Mouse (Mus musculus) liver, adult 2 months (tissue): ENCODE data around the gene Helz2.

Source experiments
- CTCF ChIP-seq: fragments of 200-500 bp; IDR thresholded peaks from 2 replicates; pipeline ENCODE4 v1.5.1; 2011; ENCODE audit warnings: low read depth, low read length, control low read depth
- POLR2A ChIP-seq: fragments of 200-500 bp; IDR thresholded peaks from 2 replicates; pipeline ENCODE4 v1.6.1; 2011; ENCODE audit warnings: low read length, control low read depth; ENCODE audit not compliant: insufficient read depth; ENCODE audit errors: extremely low read depth

GRCm38 (mm10) chr2:181274639-181275038 is 32.8 kb upstream of the Helz2 start:
- TF ChIP-seq CTCF (no peak), POLR2A (no peak)
